Mouse (Mus musculus): ENCODE measurements around the gene Scarf2.

The Scarf2 gene

DNA sequence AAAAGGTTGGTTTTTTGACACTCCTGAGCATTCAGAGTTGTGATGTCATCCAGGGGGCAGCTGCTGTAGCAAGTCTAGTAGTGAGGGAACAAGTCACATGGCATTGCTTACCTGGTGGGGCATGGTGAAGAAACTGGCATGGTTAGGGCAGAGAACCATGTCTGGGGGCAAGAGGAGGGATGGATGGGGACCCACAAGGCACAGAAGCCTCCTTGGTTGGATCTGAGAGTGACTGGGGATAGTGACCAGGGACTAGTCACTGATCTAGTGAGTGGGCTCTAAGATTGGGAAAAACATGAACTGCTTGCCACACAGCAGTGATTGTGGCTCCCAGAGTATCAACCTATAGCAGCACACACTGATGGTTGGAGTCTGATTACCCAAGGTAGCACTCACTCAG, 2.5 kb downstream of the Scarf2 start:
- no peak for DNase-seq (ENCODE audit: low spot score in 2 of 2)

GRCm38 (mm10) chr16:17801777-17802455, 4.8 kb downstream of the Scarf2 start:
- DNase-seq (ENCODE audit: low spot score in 2 of 2), result no peak

- no peak for DNase-seq (ENCODE audit: low spot score in 2 of 2)
Measured at GRCm38 (mm10) chr16:17802456-17802838, 5.4 kb downstream of the Scarf2 start.

GRCm38 (mm10) chr16:17802839-17803674, 6.0 kb downstream of the Scarf2 start:
- DNase-seq (ENCODE audit: low spot score in 2 of 2), result no peak

DNA sequence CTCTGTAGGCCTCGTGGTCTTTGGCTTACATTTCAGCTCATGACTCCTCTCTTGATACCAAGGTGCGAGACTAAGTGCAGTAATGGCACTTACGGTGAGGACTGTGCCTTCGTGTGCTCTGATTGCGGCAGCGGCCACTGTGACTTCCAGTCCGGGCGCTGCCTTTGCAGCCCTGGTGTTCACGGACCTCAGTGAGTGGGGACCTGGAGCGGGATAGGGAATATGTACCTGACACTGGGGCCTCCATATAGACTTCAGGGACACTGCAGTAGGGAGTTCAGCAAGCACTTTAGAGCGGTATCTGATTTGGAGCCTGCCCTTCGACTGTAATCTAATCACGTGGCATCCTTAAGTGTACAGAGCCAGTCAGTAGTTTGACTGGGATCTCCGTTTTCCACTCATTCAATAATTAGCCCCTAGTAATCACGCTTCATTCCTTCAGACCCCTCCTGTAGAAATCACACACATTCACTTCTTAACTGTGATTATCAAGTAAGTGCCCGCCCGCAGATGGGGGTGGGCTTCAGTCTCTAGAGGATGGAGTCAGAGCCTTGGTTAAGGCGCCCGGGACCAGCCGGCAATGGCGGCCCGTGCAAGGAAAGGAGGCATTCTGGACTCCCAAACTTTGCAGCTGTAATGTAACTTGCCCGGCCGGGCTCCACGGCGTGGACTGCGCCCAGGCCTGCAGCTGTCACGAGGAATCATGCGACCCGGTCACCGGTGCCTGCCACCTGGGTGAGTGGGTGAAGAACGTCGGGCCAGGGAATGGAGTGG, 6.8 kb downstream of the Scarf2 start:
- DNase-seq (ENCODE audit: low spot score in 2 of 2), result no peak

DNA sequence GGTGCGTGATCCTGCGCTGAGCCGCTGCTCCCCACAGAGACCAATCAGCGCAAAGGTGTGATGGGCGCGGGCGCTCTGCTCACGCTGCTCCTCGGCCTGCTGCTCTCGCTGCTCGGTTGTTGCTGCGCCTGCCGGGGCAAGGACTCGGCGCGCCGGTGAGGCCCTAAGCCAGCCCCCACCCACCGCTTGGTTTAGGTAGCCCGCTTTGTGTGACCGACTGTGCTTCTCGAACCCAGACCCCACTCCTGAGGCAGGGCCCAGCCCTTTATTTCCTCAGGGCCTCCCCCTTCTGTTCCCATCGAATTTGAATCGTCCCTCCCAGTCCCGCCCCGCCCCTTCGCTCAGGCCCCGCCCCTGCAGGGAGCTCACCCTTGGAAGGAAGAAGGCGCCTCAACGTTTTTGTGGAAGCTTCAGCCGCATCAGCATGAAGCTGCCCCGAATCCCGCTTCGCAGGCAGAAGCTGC, 7.4 kb downstream of the Scarf2 start:
- DNase-seq (ENCODE audit: low spot score in 2 of 2), result no peak

GRCm38 (mm10) chr16:17804982-17805381, 7.9 kb downstream of the Scarf2 start:
- no peak for DNase-seq (ENCODE audit: low spot score in 2 of 2)

GRCm38 (mm10) chr16:17806581-17807191, 9.6 kb downstream of the Scarf2 start:
- no peak for DNase-seq (ENCODE audit: low spot score in 2 of 2)

- DNase-seq (ENCODE audit: low spot score in 2 of 2), result peak; percentile 65 to 75
Measured at GRCm38 (mm10) chr16:17807192-17808009, 10.3 kb downstream of the Scarf2 start.

- DNase-seq (ENCODE audit: low spot score in 2 of 2), result no peak
Measured at GRCm38 (mm10) chr16:17809125-17809524, 12.0 kb downstream of the Scarf2 start.

- no peak for DNase-seq (ENCODE audit: low spot score in 2 of 2)
Measured at GRCm38 (mm10) chr16:17809711-17810110, 12.6 kb downstream of the Scarf2 start.

DNA sequence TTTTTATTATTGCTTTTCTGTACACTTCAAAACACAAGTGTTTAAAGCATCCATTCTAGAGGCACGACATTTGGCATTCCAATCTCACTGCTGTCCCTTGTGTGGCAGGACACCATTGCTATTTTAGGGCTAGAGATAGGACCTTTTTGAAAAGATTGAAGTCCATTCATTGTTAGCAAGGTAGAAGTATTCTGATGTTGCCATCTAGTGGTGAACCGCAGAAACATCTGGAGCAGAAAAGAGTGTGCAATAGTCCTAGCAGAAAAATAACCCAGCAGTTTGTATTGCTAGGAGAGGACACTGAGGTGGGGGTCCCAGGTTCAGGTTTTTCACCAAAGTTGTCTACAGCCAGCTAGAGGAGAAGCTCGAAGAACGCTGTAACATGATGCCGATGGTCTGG, 15.0 kb downstream of the Scarf2 start:
- DNase-seq (ENCODE audit: low spot score in 2 of 2), result no peak

DNA sequence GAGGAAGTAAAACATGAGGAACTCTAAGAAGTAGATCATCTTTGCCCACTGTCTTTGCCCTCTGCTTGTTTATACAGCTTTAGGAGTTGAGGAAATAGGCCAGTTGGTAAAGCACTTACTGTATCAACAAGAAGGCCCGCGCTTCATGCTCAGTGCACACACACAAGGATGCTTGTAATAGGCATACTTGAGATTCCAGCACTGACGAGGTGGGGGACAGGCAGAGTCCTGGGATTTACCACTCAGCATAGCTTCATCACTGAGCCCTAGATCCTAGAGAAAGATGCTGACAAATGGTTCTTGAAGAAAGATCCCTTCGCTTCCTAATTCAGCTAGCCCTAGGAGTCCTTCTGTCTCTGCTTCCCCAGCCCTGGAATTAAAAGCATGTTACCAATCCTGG, 16.1 kb downstream of the Scarf2 start:
- DNase-seq (ENCODE audit: low spot score in 2 of 2), result no peak

GRCm38 (mm10) chr16:17815411-17816402, 18.6 kb downstream of the Scarf2 start:
- DNase-seq (ENCODE audit: low spot score in 2 of 2), result peak in 1 of 2 experiments; percentile 42

- no peak for DNase-seq (ENCODE audit: low spot score in 2 of 2)
Measured at GRCm38 (mm10) chr16:17816528-17816927, 19.4 kb downstream of the Scarf2 start.

- DNase-seq (ENCODE audit: low spot score in 2 of 2), result no peak
Measured at GRCm38 (mm10) chr16:17826500-17826899, 29.4 kb downstream of the Scarf2 start.

- no peak for DNase-seq (ENCODE audit: low spot score in 2 of 2)
Measured at GRCm38 (mm10) chr16:17828229-17828628, 31.1 kb downstream of the Scarf2 start.

- DNase-seq (ENCODE audit: low spot score in 2 of 2), result no peak
Measured at GRCm38 (mm10) chr16:17828867-17829266, 31.8 kb downstream of the Scarf2 start.

- DNase-seq (ENCODE audit: low spot score in 2 of 2), result no peak
Measured at GRCm38 (mm10) chr16:17830385-17831178, 33.5 kb downstream of the Scarf2 start.
